Mouse (Mus musculus): ENCODE measurements around the gene Fthl17c.
"Not testable (repeated sequence)": the region's sequence is repeated elsewhere in the genome, so short reads cannot be mapped to it uniquely, and the experiment has no call there.

Fthl17c gene

DNA sequence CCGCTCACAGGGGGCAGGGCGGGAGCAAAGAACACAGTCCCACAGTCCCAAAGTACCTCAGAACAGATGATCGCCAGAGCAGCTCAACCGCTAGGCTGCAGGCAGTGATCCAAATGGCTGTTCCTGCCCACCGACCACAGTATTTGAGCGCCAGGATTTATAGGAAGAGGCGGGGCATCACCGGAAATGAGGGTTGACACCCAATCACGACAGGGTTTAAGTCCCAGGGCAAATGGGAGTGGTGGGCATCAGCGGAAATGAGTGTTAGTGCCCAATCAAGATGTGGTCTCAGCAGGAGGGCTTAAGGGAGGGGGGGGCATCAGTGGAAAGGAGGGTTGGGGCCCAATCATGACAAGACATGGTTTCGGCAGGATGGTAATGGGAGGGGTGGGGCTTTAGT lies at the start of gene Fthl17c:
Gene Fthl17c, minus strand, starts transcription at position 101 of the 400 bp plus-strand sequence.
- DNase-seq (ENCODE audit: low read depth, low spot score), result not testable (repeated sequence)

- DNase-seq (ENCODE audit: low read depth, low spot score), result no peak
Measured at GRCm38 (mm10) chrX:9019481-9019880, 43.1 kb upstream of the Fthl17c start.

GRCm38 (mm10) chrX:9016079-9016478 lies 39.7 kb upstream of the Fthl17c start:
- DNase-seq (ENCODE audit: low read depth, low spot score), result no peak

DNA sequence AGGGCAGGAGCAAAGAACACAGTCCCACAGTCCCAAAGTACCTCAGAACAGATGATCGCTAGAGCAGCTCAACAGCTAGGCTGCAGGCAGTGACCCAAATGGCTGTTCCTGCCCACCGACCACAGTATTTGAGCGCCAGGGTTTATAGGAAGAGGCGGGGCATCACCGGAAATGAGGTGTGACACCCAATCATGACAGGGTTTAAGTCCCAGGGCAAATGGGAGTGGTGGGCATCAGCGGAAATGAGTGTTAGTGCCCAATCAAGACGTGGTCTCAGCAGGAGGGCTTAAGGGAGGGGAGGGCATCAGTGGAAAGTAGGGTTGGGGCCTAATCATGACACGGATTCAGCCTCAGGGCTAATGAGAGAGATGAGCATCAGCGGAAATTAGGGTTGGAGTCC lies 10.3 kb upstream of the Fthl17c start, which contains the start of gene Fthl17d:
Gene Fthl17d, minus strand, starts transcription at position 101 of the 400 bp plus-strand sequence.
- DNase-seq (ENCODE audit: low read depth, low spot score), result not testable (repeated sequence)

- not testable (repeated sequence) for DNase-seq (ENCODE audit: low read depth, low spot score)
Measured at GRCm38 (mm10) chrX:8964618-8965017, 11.7 kb downstream of the Fthl17c start.

GRCm38 (mm10) chrX:8962875-8963274 lies 13.5 kb downstream of the Fthl17c start, which contains the start of gene Fthl17b:
TSS of gene Fthl17b (minus strand) at chrX:8962975.
- not testable (repeated sequence) for DNase-seq (ENCODE audit: low read depth, low spot score)

GRCm38 (mm10) chrX:8948130-8948805 lies 28.1 kb downstream of the Fthl17c start:
- peak; percentile 14 for DNase-seq (ENCODE audit: low read depth, low spot score)

- DNase-seq (ENCODE audit: low read depth, low spot score), result no peak
Measured at GRCm38 (mm10) chrX:8944041-8944440, 32.3 kb downstream of the Fthl17c start.

GRCm38 (mm10) chrX:8927308-8927707 lies 49.1 kb downstream of the Fthl17c start:
- DNase-seq (ENCODE audit: low read depth, low spot score), result no peak
